Comparison of ENCODE assay signal across 24 mouse cellular contexts in genomic region chr2:28497561-28497960, GRCm38 (mm10). TPM values are rescaled to one million over a fixed set of nuclear protein-coding genes. Genes with fewer than 3 reads are reported as not detected.
A peak's percentile ranks its signal among the peaks of the same experiment; 100 is the strongest.
DNase-seq lines count a peak whose midpoint lies in the region; ATAC-seq and TF ChIP-seq lines count a peak whose summit lies in the region.
"Had no signal": no experiment of that assay in that cellular context is flagged by ENCODE, and none has a peak within 500 bp of the region (broad histone marks: within the 10 kb centered on the region; RNA-seq: fewer than 3 reads in every experiment).

No protein-coding gene starts in this region.

- no peaks in the 10 kb centered on the region for H3K9me3 ChIP-seq in lung, embryonic 15.5 days
- H3K9me3 ChIP-seq: forebrain, embryonic 13.5 days; hindbrain, embryonic 12.5 days; limb, embryonic 12.5 days; midbrain, embryonic 13.5 days had no signal

- no peak overlapping the region for H3K4me3 ChIP-seq in lung, embryonic 15.5 days
- H3K4me3 ChIP-seq in brown adipose tissue, adult 24 weeks (ENCODE audit: insufficient read depth, low read depth, low read length) = peak overlapping the region; percentile 41; the same call in 1 of the 2 replicates
- peak overlapping the region; percentile 54; the same call in 1 of the 2 replicates for H3K4me3 ChIP-seq in small intestine, adult 2 months (ENCODE audit: low read depth, low read length)
- H3K4me3 ChIP-seq: forebrain, embryonic 13.5 days; hindbrain, embryonic 12.5 days; limb, embryonic 12.5 days; midbrain, embryonic 13.5 days had no signal

- DNase-seq in heart, adult 11 months = peak; percentile 87
- DNase-seq in heart, adult 18-20 months = no peak
- DNase-seq in lung, postnatal 14 days = no peak
- DNase-seq: adrenal gland, adult 2 months; cerebellum, adult 8-10 months; gastrocnemius, postnatal 10 days; kidney, postnatal 14 days; liver, postnatal 0 days; lung, postnatal 10 days; thymus, postnatal 14 days had no signal

- H3K27me3 ChIP-seq in lung, embryonic 15.5 days = no peaks in the 10 kb centered on the region
- H3K27me3 ChIP-seq in small intestine, adult 2 months (ENCODE audit: control insufficient read depth, insufficient read depth, low read length) = no peaks in the 10 kb centered on the region
- H3K27me3 ChIP-seq: forebrain, embryonic 13.5 days; hindbrain, embryonic 12.5 days; midbrain, embryonic 13.5 days had no signal

- no peak for TF ChIP-seq CTCF in small intestine, adult 2 months (IDR thresholded peaks at IDR 0.05; ENCODE audit: extremely low read depth, insufficient read length, insufficient replicate concordance, low read depth, low read length)

- H3K27ac ChIP-seq in lung, embryonic 15.5 days = no peak overlapping the region
- no peak overlapping the region for H3K27ac ChIP-seq in brown adipose tissue, adult 24 weeks (replicated peaks; ENCODE audit: low read depth, low read length)
- H3K27ac ChIP-seq in small intestine, adult 2 months (ENCODE audit: insufficient read depth, low read depth, low read length) = no peak overlapping the region
- H3K27ac ChIP-seq: forebrain, embryonic 13.5 days; hindbrain, embryonic 12.5 days; limb, embryonic 12.5 days; midbrain, embryonic 13.5 days had no signal

- H3K36me3 ChIP-seq in lung, embryonic 15.5 days = no peaks in the 10 kb centered on the region
- H3K36me3 ChIP-seq in small intestine, adult 2 months (ENCODE audit: control insufficient read depth, insufficient read depth, low read length) = no peaks in the 10 kb centered on the region
- H3K36me3 ChIP-seq: hindbrain, embryonic 12.5 days; limb, embryonic 12.5 days; midbrain, embryonic 13.5 days had no signal

- ATAC-seq in lung, embryonic 15.5 days (ENCODE audit: borderline replicate concordance, extremely low read depth, low FRiP score, low TSS enrichment) = no peak
- ATAC-seq in activated CD4-positive, CD25-positive, alpha-beta regulatory T cell, adult 4 months = no peak
- ATAC-seq: forebrain, embryonic 13.5 days; liver, postnatal 0 days; midbrain, embryonic 13.5 days had no signal

- no peak for TF ChIP-seq POLR2A in small intestine, adult 2 months (IDR thresholded peaks at IDR 0.05; ENCODE audit: low read depth, low read length)

- H3K9ac ChIP-seq in lung, embryonic 15.5 days = no peak overlapping the region
- H3K9ac ChIP-seq: forebrain, embryonic 13.5 days; hindbrain, embryonic 12.5 days; limb, embryonic 12.5 days; liver, postnatal 0 days; midbrain, embryonic 13.5 days had no signal

- H3K4me2 ChIP-seq in lung, embryonic 15.5 days = peak overlapping the region; percentile 16; the same call in 1 of the 2 replicates
- H3K4me2 ChIP-seq: forebrain, embryonic 13.5 days; hindbrain, embryonic 12.5 days; limb, embryonic 12.5 days; liver, embryonic 11.5 days; midbrain, embryonic 13.5 days had no signal

- WGBS in lung, embryonic 15.5 days = 83% methylated on average over 5 of the region's 5 CpGs
- WGBS in small intestine, adult 2 months = 80% methylated on average over 5 of the region's 5 CpGs

- H3K4me1 ChIP-seq in lung, embryonic 15.5 days = peaks cover 18% of the 10 kb centered on the region
- no peaks in the 10 kb centered on the region for H3K4me1 ChIP-seq in brown adipose tissue, adult 24 weeks (ENCODE audit: control insufficient read depth, insufficient read depth, insufficient read length, low read length)
- H3K4me1 ChIP-seq in small intestine, adult 2 months (ENCODE audit: control insufficient read depth, insufficient read depth, insufficient read length, low read length) = peaks cover 13% of the 10 kb centered on the region
- H3K4me1 ChIP-seq: forebrain, embryonic 13.5 days; limb, embryonic 12.5 days; midbrain, embryonic 13.5 days had no signal

RNA-seq across cellular contexts. Expression of gene Gbgt1, which starts 0.9 kb away (rescaled TPM):
- total RNA-seq in heart, adult 18-20 months (2021) = 1 to 10 TPM; 2.4 to 2.7 TPM
- polyA plus RNA-seq in lung, embryonic 15.5 days (2015; fragmentation: Nextera tagmentation; extraction: Ambion mirVana) = 0.98 and 1.8 TPM in 2 replicates
- not detected in 2 replicates for polyA plus RNA-seq in brown adipose tissue, adult 24 weeks (2012; ENCODE audit: insufficient read depth, insufficient read length, missing spikeins)
- polyA plus RNA-seq in small intestine, adult 2 months (2012; rRNA removed) = 4.7 and 4.8 TPM in 2 replicates
- polyA plus RNA-seq in activated CD4-positive, CD25-positive, alpha-beta regulatory T cell, adult 4 months (2017; shearing (Covaris generic)) = not detected
- total RNA-seq: megakaryocyte progenitor cell, adult 5-6 weeks had no signal
- polyA plus RNA-seq: forebrain, embryonic 13.5 days; heart, embryonic 14.5 days; neural tube, embryonic 11.5 days had no signal

RNA-seq across cellular contexts. Expression of gene Gm10134, which starts 8.3 kb away (rescaled TPM):
- total RNA-seq in heart, adult 18-20 months (2021) = 1 to 10 TPM; 1.1 to 1.2 TPM
- polyA plus RNA-seq in lung, embryonic 15.5 days (2015; fragmentation: Nextera tagmentation; extraction: Ambion mirVana) = 2.2 and 3.5 TPM in 2 replicates
- polyA plus RNA-seq in brown adipose tissue, adult 24 weeks (2012; ENCODE audit: insufficient read depth, insufficient read length, missing spikeins) = not detected in 2 replicates
- 0.57 TPM in 1 of 2 replicates, not detected in the other for polyA plus RNA-seq in small intestine, adult 2 months (2012; rRNA removed)
- polyA plus RNA-seq in activated CD4-positive, CD25-positive, alpha-beta regulatory T cell, adult 4 months (2017; shearing (Covaris generic)) = not detected
- total RNA-seq: megakaryocyte progenitor cell, adult 5-6 weeks; monocyte, adult 5-6 weeks had no signal
- polyA plus RNA-seq: neural tube, embryonic 11.5 days had no signal

RNA-seq across cellular contexts. Expression of gene Ralgds, which starts 15.4 kb away (rescaled TPM):
- total RNA-seq in heart, adult 18-20 months (2021) = 10 to 100 TPM in 1 of 2 experiments, 1 to 10 TPM in 1; 8.7 to 11.5 TPM
- 30.9 and 31.7 TPM in 2 replicates for polyA plus RNA-seq in lung, embryonic 15.5 days (2015; fragmentation: Nextera tagmentation; extraction: Ambion mirVana)
- 5.7 and 6.1 TPM in 2 replicates for polyA plus RNA-seq in brown adipose tissue, adult 24 weeks (2012; ENCODE audit: insufficient read depth, insufficient read length, missing spikeins)
- polyA plus RNA-seq in small intestine, adult 2 months (2012; rRNA removed) = 51.2 and 110 TPM in 2 replicates
- polyA plus RNA-seq in activated CD4-positive, CD25-positive, alpha-beta regulatory T cell, adult 4 months (2017; shearing (Covaris generic)) = 1 to 10 TPM; 7.4 to 8.3 TPM

RNA-seq across cellular contexts. Expression of gene Mrps2, which starts 29.7 kb away (rescaled TPM):
- total RNA-seq in heart, adult 18-20 months (2021) = 10 to 100 TPM; 42.6 to 43.7 TPM
- 53.0 and 53.7 TPM in 2 replicates for polyA plus RNA-seq in lung, embryonic 15.5 days (2015; fragmentation: Nextera tagmentation; extraction: Ambion mirVana)
- 71.5 and 85.2 TPM in 2 replicates for polyA plus RNA-seq in brown adipose tissue, adult 24 weeks (2012; ENCODE audit: insufficient read depth, insufficient read length, missing spikeins)
- 16.4 and 21.0 TPM in 2 replicates for polyA plus RNA-seq in small intestine, adult 2 months (2012; rRNA removed)
- polyA plus RNA-seq in activated CD4-positive, CD25-positive, alpha-beta regulatory T cell, adult 4 months (2017; shearing (Covaris generic)) = 10 to 100 TPM; 15.7 to 17.2 TPM

RNA-seq across cellular contexts. Expression of gene 1700007K13Rik, which starts 31.4 kb away (rescaled TPM):
- under 1 TPM in 1 of 2 experiments, not detected in 1; 0.82 TPM for total RNA-seq in heart, adult 18-20 months (2021)
- 1.7 and 1.9 TPM in 2 replicates for polyA plus RNA-seq in lung, embryonic 15.5 days (2015; fragmentation: Nextera tagmentation; extraction: Ambion mirVana)
- polyA plus RNA-seq in brown adipose tissue, adult 24 weeks (2012; ENCODE audit: insufficient read depth, insufficient read length, missing spikeins) = 1.9 TPM in 1 of 2 replicates, not detected in the other
- not detected in 2 replicates for polyA plus RNA-seq in small intestine, adult 2 months (2012; rRNA removed)
- polyA plus RNA-seq in activated CD4-positive, CD25-positive, alpha-beta regulatory T cell, adult 4 months (2017; shearing (Covaris generic)) = under 1 TPM in 1 of 2 experiments, not detected in 1; 0.52 TPM
- total RNA-seq: heart, postnatal 25 days; megakaryocyte progenitor cell, adult 5-6 weeks; monocyte, adult 5-6 weeks had no signal
- polyA plus RNA-seq: adrenal gland, adult 2 months; heart, embryonic 14.5 days; liver, postnatal 0 days had no signal
